Mouse (Mus musculus): ENCODE data around the gene Sap30l. TPM values are rescaled to one million over a fixed set of nuclear protein-coding genes. Genes with fewer than 3 reads are reported as not detected.
"Not testable (repeated sequence)": the region's sequence is repeated elsewhere in the genome, so short reads cannot be mapped to it uniquely, and the experiment has no call there.

Sap30l gene
- polyA plus RNA-seq, 1 experiment: 107 TPM

DNA sequence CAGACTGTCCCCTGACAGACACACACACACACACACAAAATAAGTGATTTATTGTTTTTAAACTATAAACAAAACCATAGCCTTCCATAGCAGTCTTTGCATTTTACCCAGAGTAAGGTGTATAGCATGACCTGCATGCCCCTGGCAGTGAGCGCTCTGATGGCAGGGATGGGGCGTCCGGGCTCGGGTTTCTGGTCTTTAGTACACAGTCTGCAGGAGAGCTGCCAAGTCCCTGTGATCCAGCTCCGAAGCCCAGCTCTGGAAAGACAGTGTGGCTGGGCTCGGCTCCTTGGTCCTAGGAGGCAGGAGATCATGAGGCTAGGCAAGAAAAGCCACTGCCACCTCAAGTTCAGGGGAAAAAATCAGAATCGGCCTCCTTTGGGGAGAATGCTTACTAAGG is 9.6 kb downstream of the Sap30l start:
- H3K4me1 ChIP-seq (ENCODE audit: control insufficient read depth, insufficient read depth, insufficient read length, low read length): peaks cover 10% of the 10 kb centered on the region
- H3K27ac ChIP-seq (ENCODE audit: insufficient read depth, low read depth, low read length): no peak overlapping the region
- H3K4me3 ChIP-seq (ENCODE audit: low read depth, low read length): no peak overlapping the region
- H3K27me3 ChIP-seq (ENCODE audit: control insufficient read depth, insufficient read depth, low read length): no peaks in the 10 kb centered on the region
- TF ChIP-seq POLR2A (IDR thresholded peaks at IDR 0.05; ENCODE audit: low read depth, low read length) (no peak), CTCF (IDR thresholded peaks at IDR 0.05; ENCODE audit: extremely low read depth, insufficient read length, insufficient replicate concordance, low read depth, low read length) (no peak)
- 87% methylated on average over 7 of the region's 7 CpGs for WGBS
- peaks cover 30% of the 10 kb centered on the region for H3K36me3 ChIP-seq (ENCODE audit: control insufficient read depth, insufficient read depth, low read length)

DNA sequence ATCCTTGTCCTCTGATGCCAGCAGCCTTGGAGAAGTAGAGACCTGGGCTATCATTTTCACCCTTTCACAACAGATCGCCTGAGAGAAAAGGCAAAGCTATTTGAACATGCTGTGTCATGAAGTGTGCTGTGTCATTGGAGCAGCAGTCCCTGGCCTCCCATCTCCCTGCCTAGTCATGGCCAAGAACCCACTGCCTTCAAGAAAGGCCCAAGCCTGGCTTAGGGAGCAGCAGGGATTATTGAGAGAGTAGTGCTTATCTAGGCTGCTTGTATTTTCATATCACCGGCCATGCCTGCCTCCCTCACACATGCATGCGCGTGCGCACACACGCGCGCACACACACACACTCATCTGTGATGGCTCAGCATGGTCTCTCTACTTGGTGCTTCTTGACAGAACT is 10.8 kb downstream of the Sap30l start:
- Histone ChIP-seq H3K27ac (ENCODE audit: insufficient read depth, low read depth, low read length) (no peak overlapping the region), H3K4me3 (ENCODE audit: low read depth, low read length) (no peak overlapping the region), H3K4me1 (ENCODE audit: control insufficient read depth, insufficient read depth, insufficient read length, low read length) (peaks cover 10% of the 10 kb centered on the region), H3K27me3 (ENCODE audit: control insufficient read depth, insufficient read depth, low read length) (no peaks in the 10 kb centered on the region), H3K36me3 (ENCODE audit: control insufficient read depth, insufficient read depth, low read length) (peaks cover 25% of the 10 kb centered on the region)
- WGBS: 93% methylated on average over 8 of the region's 8 CpGs
- TF ChIP-seq POLR2A (IDR thresholded peaks at IDR 0.05; ENCODE audit: low read depth, low read length) (no peak), CTCF (IDR thresholded peaks at IDR 0.05; ENCODE audit: extremely low read depth, insufficient read length, insufficient replicate concordance, low read depth, low read length) (no peak)

DNA sequence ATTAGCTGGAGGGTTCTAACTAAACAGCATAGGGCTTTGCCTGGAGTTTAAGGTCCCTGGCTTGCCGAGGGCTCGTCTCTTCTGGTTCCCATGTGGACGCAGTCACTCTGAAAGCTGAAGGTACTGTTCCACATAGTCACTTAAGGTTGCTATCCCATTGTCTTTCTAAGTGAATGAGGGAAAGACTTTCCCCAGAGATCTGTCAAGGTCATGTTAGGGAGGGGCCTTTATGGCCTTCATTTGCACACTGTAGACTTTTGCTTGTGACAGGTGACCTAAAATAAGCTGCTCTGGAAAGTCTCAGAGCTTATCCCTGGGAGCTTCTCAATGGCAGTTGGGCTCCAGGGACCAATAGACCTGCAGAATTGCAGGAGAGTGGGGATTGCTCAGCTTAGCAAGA is 12.2 kb downstream of the Sap30l start:
- TF ChIP-seq CTCF (IDR thresholded peaks at IDR 0.05; ENCODE audit: extremely low read depth, insufficient read length, insufficient replicate concordance, low read depth, low read length) (no peak), POLR2A (IDR thresholded peaks at IDR 0.05; ENCODE audit: low read depth, low read length) (no peak)
- Histone ChIP-seq H3K27ac (ENCODE audit: insufficient read depth, low read depth, low read length) (no peak overlapping the region), H3K4me1 (ENCODE audit: control insufficient read depth, insufficient read depth, insufficient read length, low read length) (peaks cover 10% of the 10 kb centered on the region), H3K36me3 (ENCODE audit: control insufficient read depth, insufficient read depth, low read length) (peaks cover 20% of the 10 kb centered on the region), H3K27me3 (ENCODE audit: control insufficient read depth, insufficient read depth, low read length) (no peaks in the 10 kb centered on the region), H3K4me3 (ENCODE audit: low read depth, low read length) (no peak overlapping the region)
- 90% methylated on average over 3 of the region's 3 CpGs for WGBS

DNA sequence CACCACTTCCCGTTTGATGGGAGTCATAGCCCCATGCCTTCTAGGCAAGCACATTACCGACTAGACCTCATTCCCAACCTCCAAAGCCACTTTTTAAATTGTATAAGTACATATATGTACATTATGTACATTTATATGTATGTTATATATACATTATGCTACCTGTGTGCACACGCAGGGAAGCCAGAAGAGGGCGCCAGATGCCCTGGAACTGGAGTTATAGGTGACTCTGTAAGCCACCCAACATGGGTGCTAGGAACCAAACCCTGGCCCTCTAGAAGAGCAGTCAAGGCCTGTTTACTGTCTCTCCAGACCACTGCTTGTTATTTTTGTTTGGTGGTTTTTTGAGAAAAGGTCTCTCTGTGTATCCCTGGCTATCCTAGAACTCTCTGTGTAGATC is 16.8 kb downstream of the Sap30l start:
- Histone ChIP-seq H3K4me1 (ENCODE audit: control insufficient read depth, insufficient read depth, insufficient read length, low read length) (no peaks in the 10 kb centered on the region), H3K27ac (ENCODE audit: insufficient read depth, low read depth, low read length) (no peak overlapping the region), H3K4me3 (ENCODE audit: low read depth, low read length) (no peak overlapping the region), H3K36me3 (ENCODE audit: control insufficient read depth, insufficient read depth, low read length) (no peaks in the 10 kb centered on the region), H3K27me3 (ENCODE audit: control insufficient read depth, insufficient read depth, low read length) (no peaks in the 10 kb centered on the region)
- TF ChIP-seq CTCF (IDR thresholded peaks at IDR 0.05; ENCODE audit: extremely low read depth, insufficient read length, insufficient replicate concordance, low read depth, low read length) (no peak), POLR2A (IDR thresholded peaks at IDR 0.05; ENCODE audit: low read depth, low read length) (no peak)
- 90% methylated on average over 4 of the region's 4 CpGs for WGBS

DNA sequence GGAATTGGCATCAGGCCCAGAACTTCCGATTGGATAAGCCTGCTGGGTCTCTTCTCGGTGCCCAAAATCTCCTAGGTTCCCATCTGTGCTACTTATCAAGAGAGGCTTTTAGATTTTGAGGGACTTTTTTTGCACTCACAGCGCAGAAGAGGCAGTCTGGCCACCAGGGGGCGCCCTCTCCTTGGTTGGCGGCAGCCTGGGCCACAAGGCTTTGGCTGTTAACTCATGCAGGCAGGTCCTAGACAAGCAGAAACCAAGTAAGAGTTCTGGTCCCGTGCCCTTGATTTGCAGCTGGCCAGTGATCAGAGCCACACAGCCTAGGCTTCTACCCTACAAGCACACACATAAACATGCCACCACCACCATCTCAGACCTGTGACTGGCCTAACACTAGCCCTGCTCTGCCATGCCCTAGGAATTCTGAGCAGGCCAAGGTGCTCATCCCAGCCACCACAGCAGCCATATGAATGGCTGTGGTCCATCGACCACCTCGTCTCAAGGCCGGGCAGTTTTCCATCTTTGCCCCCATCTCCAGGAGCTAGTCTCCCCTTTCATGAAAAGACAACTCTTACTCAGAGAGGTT is 18.7 kb downstream of the Sap30l start:
- Histone ChIP-seq H3K27me3 (ENCODE audit: control insufficient read depth, insufficient read depth, low read length) (peaks cover under 1% of the 10 kb centered on the region; the same call in 1 of the 2 replicates), H3K4me3 (ENCODE audit: low read depth, low read length) (no peak overlapping the region), H3K4me1 (ENCODE audit: control insufficient read depth, insufficient read depth, insufficient read length, low read length) (no peaks in the 10 kb centered on the region), H3K36me3 (ENCODE audit: control insufficient read depth, insufficient read depth, low read length) (no peaks in the 10 kb centered on the region), H3K27ac (ENCODE audit: insufficient read depth, low read depth, low read length) (no peak overlapping the region)
- TF ChIP-seq POLR2A (IDR thresholded peaks at IDR 0.05; ENCODE audit: low read depth, low read length) (no peak), CTCF (IDR thresholded peaks at IDR 0.05; ENCODE audit: extremely low read depth, insufficient read length, insufficient replicate concordance, low read depth, low read length) (peak; percentile 90)
- WGBS: 30% methylated on average over 9 of the region's 9 CpGs

DNA sequence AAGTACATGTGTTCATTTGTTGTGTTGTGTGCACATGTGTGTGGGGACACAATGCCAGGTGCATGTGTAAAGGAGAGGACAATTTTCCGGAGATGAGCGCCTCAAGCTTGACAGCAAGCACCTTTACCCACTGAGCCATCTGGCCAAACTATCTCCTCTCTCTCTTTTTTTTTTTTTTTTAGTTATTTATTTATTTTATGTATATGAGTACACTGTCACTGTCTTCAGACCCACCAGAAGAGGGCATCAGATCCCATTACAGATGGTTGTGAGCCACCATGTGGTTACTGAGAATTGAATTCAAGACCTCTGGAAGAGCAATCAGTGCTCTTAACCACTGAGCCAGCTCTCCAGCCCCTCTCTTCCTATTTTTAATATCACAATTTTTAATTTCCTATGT is 21.7 kb downstream of the Sap30l start:
- not testable (repeated sequence) for H3K36me3 ChIP-seq (ENCODE audit: control insufficient read depth, insufficient read depth, low read length); H3K4me1 ChIP-seq (ENCODE audit: control insufficient read depth, insufficient read depth, insufficient read length, low read length); H3K4me3 ChIP-seq (ENCODE audit: low read depth, low read length); H3K27ac ChIP-seq (ENCODE audit: insufficient read depth, low read depth, low read length)
- peaks cover 18% of the 10 kb centered on the region for H3K27me3 ChIP-seq (ENCODE audit: control insufficient read depth, insufficient read depth, low read length)
- 95% methylated on average over 2 of the region's 2 CpGs for WGBS

DNA sequence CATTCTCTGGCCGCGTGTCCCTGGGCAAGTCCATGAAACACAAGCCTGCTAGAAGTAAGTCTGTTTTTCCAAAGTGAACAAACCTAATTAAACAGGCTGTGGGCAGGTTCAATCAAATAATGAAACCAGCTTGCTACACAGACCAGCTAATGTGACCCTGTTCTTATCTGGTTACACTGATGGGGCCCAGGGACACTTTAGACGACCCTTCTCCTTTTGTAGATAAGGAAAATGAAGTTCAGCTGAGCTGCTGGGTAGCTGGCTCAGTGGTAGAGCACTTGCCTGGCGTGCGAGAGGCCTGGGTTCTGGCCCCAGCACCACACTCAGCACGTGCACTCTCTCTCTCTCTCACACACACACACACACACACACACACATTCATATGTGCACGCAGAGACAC is 22.3 kb downstream of the Sap30l start:
- H3K27me3 ChIP-seq (ENCODE audit: control insufficient read depth, insufficient read depth, low read length): peaks cover 24% of the 10 kb centered on the region
- WGBS: 76% methylated on average over 7 of the region's 7 CpGs
- H3K4me3 ChIP-seq (ENCODE audit: low read depth, low read length): no peak overlapping the region
- TF ChIP-seq POLR2A (IDR thresholded peaks at IDR 0.05; ENCODE audit: low read depth, low read length) (no peak), CTCF (IDR thresholded peaks at IDR 0.05; ENCODE audit: extremely low read depth, insufficient read length, insufficient replicate concordance, low read depth, low read length) (no peak)
- H3K36me3 ChIP-seq (ENCODE audit: control insufficient read depth, insufficient read depth, low read length): no peaks in the 10 kb centered on the region
- H3K27ac ChIP-seq (ENCODE audit: insufficient read depth, low read depth, low read length): no peak overlapping the region
- H3K4me1 ChIP-seq (ENCODE audit: control insufficient read depth, insufficient read depth, insufficient read length, low read length): peaks cover 6% of the 10 kb centered on the region

DNA sequence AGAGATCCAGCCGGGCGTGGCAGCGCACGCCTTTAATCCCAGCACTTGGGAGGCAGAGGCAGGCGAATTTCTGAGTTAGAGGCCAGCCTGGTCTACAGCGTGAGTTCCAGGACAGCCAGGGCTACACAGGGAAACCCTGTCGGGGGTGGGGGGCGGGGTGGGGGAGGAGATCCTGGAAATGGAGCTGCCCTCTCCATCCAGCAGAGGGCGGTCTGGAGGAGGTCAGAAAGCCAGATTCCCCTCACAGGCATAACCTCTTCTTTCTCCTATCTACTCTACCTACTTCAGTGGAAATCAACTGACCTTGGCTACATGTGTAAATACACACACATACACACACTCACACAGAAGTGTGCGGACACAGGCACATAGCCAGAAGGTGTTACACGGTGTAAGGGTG is 23.8 kb downstream of the Sap30l start:
- H3K36me3 ChIP-seq (ENCODE audit: control insufficient read depth, insufficient read depth, low read length); H3K4me3 ChIP-seq (ENCODE audit: low read depth, low read length); H3K4me1 ChIP-seq (ENCODE audit: control insufficient read depth, insufficient read depth, insufficient read length, low read length); H3K27ac ChIP-seq (ENCODE audit: insufficient read depth, low read depth, low read length): not testable (repeated sequence)
- WGBS: 64% methylated on average over 11 of the region's 11 CpGs
- peaks cover 38% of the 10 kb centered on the region for H3K27me3 ChIP-seq (ENCODE audit: control insufficient read depth, insufficient read depth, low read length)

All from small intestine, adult 2 months (tissue).